Mouse (Mus musculus): Measurements from ENCODE around the gene Ces1a. TPM values are rescaled to one million over a fixed set of nuclear protein-coding genes. Genes with fewer than 3 reads are reported as not detected.

Gene Ces1a
- not detected for polyA plus RNA-seq (2017; shearing (Covaris generic))

GRCm38 (mm10) chr8:93048092-93048491 lies at the start of gene Ces1a:
Gene Ces1a (minus strand): TSS chr8:93048192.

GRCm38 (mm10) chr8:93079887-93080286 lies 31.9 kb upstream of the Ces1a start, which contains the start of gene Ces1b:
Gene Ces1b (minus strand): TSS chr8:93080017.

Other genes with a start within 250 kb of the Ces1a start
- gene Mmp2, start 220.9 kb downstream of the Ces1a start, polyA plus RNA-seq (2017; shearing (Covaris generic)): not detected
- not detected for gene Lpcat2, start 192.9 kb downstream of the Ces1a start, polyA plus RNA-seq (2017; shearing (Covaris generic))
- not detected for gene Capns2, start 146.8 kb downstream of the Ces1a start, polyA plus RNA-seq (2017; shearing (Covaris generic))
- not detected for gene Slc6a2, start 88.1 kb downstream of the Ces1a start, polyA plus RNA-seq (2017; shearing (Covaris generic))
- gene Ces1b, start 31.8 kb upstream of the Ces1a start, polyA plus RNA-seq (2017; shearing (Covaris generic)): not detected
- not detected for gene Ces1c, start 83.1 kb upstream of the Ces1a start, polyA plus RNA-seq (2017; shearing (Covaris generic))
- gene Ces1d, start 149.6 kb upstream of the Ces1a start, polyA plus RNA-seq (2017; shearing (Covaris generic)): not detected
- gene Ces1e, start 181.4 kb upstream of the Ces1a start, polyA plus RNA-seq (2017; shearing (Covaris generic)): not detected
- gene Ces1f, start 231.6 kb upstream of the Ces1a start, polyA plus RNA-seq (2017; shearing (Covaris generic)): not detected